Mouse (Mus musculus): Measurements from ENCODE around the gene Slc37a2. TPM values are rescaled to one million over a fixed set of nuclear protein-coding genes. Genes with fewer than 3 reads are reported as not detected.

Gene Slc37a2
- polyA plus RNA-seq (2014; fragmentation: Illumina TruSeq; extraction: RNeasy Lipid Tissue Mini Kit (QIAGEN cat#74804); ENCODE audit: low read depth, low replicate concordance): 3.2 TPM

GRCm38 (mm10) chr9:37255149-37255888 is at the start of gene Slc37a2:
TSS of gene Slc37a2 (minus strand) at chr9:37255738.

DNA sequence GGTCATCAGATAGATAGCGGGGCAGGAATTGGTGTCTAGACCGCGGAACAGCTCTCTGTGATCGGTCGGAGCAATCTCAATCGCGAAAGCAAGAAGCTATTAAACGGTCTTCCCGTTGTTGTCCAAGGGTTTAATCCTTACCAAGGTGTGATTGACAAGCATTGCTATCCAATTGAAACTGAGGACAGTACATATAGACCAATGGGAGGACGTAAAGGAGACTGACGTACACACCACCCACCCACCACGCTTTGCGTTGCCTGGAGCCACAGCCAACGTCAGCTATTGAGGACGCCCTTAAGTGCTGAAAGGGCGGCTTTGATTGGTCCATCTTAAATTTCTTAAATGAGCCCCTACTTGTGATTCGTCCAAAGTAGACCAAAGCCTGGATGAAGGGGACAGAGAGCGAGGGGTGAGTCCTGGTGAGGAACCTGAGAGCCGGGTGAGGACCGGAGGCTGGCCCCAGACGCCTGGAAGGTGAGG is 47.6 kb downstream of the Slc37a2 start, which contains the start of gene Tmem218:
Gene Tmem218, plus strand, starts transcription at position 295 of the 483 bp plus-strand sequence.

Other genes with a start within 250 kb of the Slc37a2 start
- 4.8 TPM for gene Pknox2, start 108.3 kb downstream of the Slc37a2 start, polyA plus RNA-seq (2014; fragmentation: Illumina TruSeq; extraction: RNeasy Lipid Tissue Mini Kit (QIAGEN cat#74804); ENCODE audit: low read depth, low replicate concordance)
- gene Tmem218, start 47.5 kb downstream of the Slc37a2 start, polyA plus RNA-seq (2014; fragmentation: Illumina TruSeq; extraction: RNeasy Lipid Tissue Mini Kit (QIAGEN cat#74804); ENCODE audit: low read depth, low replicate concordance): 8.0 TPM
- 1.3 TPM for gene Ccdc15, start 92.7 kb upstream of the Slc37a2 start, polyA plus RNA-seq (2014; fragmentation: Illumina TruSeq; extraction: RNeasy Lipid Tissue Mini Kit (QIAGEN cat#74804); ENCODE audit: low read depth, low replicate concordance)
- gene Hepacam, start 111.6 kb upstream of the Slc37a2 start, polyA plus RNA-seq (2014; fragmentation: Illumina TruSeq; extraction: RNeasy Lipid Tissue Mini Kit (QIAGEN cat#74804); ENCODE audit: low read depth, low replicate concordance): 0.82 TPM
- 18.7 TPM for gene Robo4, start 146.2 kb upstream of the Slc37a2 start, polyA plus RNA-seq (2014; fragmentation: Illumina TruSeq; extraction: RNeasy Lipid Tissue Mini Kit (QIAGEN cat#74804); ENCODE audit: low read depth, low replicate concordance)
- 0.20 TPM for gene Robo3, start 177.5 kb upstream of the Slc37a2 start, polyA plus RNA-seq (2014; fragmentation: Illumina TruSeq; extraction: RNeasy Lipid Tissue Mini Kit (QIAGEN cat#74804); ENCODE audit: low read depth, low replicate concordance)
- gene Msantd2, start 233.6 kb upstream of the Slc37a2 start, polyA plus RNA-seq (2014; fragmentation: Illumina TruSeq; extraction: RNeasy Lipid Tissue Mini Kit (QIAGEN cat#74804); ENCODE audit: low read depth, low replicate concordance): 23.1 TPM